Mouse (Mus musculus) stomach, postnatal 0 days (tissue): ENCODE results near the gene Appl1.

ENCODE experiments used
- CTCF ChIP-seq: IDR thresholded peaks from 2 replicates; pipeline ENCODE4 v1.5.1; 2016; ENCODE audit warnings: antibody characterized with exemption, low read depth, mild to moderate bottlenecking, moderate library complexity
- EP300 ChIP-seq: optimal IDR thresholded peaks from 2 replicates; pipeline ENCODE3; 2016; ENCODE audit warnings: antibody characterized with exemption

- TF ChIP-seq CTCF, result no peak
- TF ChIP-seq EP300, result no peak
Measured at GRCm38 (mm10) chr14:26911826-26912225, 59.2 kb downstream of the Appl1 start.
